10 mouse cellular contexts compared by ENCODE assay signal in the genomic region with DNA sequence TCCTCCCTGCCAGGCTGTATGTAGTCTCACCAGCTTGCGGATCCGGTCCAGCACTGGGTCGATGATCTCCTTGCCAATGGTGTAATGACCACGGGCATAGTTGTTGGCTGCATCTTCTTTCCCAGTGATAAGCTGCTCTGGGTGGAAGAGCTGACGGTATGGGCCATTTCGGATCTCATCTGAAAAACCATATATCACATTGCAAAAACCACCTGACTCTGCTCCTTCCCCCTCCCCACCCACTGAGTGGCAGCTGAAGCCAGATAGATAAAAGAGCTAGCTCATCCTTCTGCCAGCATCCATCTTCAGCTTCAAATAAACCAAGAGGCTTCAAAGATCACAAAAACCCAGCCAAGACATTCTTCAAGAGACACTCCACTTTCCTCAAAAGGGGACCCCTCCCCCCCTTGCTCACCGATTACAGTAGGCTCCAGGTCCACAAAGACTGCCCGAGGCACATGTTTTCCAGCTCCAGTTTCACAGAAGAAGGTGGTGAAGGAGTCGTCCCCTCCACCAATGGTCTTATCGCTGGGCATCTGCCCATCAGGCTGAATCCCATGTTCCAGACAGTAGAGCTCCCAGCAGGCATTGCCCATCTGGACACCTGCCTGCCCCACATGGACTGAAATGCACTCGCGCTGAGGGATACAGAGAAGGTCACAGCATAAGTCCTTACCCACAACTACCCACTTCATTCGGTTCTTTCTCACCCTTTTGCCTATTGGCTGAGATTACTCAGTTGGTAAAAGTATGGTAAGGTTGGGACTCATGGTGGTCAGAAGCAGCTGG. TPM values are rescaled to one million over a fixed set of nuclear protein-coding genes. Genes with fewer than 3 reads are reported as not detected.
DNase-seq lines count a peak whose midpoint lies in the region; ATAC-seq and TF ChIP-seq lines count a peak whose summit lies in the region.
"Had no signal": no experiment of that assay in that cellular context is flagged by ENCODE, and none has a peak within 500 bp of the region (broad histone marks: within the 10 kb centered on the region; RNA-seq: fewer than 3 reads in every experiment).

No protein-coding gene starts in this region.

- peaks cover 13% of the 10 kb centered on the region; the same call in 1 of the 2 replicates for H3K27me3 ChIP-seq in hindbrain, postnatal 0 days (ENCODE audit: insufficient read depth, low read length)
- peaks cover 58% of the 10 kb centered on the region for H3K27me3 ChIP-seq in hindbrain, embryonic 14.5 days (ENCODE audit: control insufficient read depth, insufficient read depth, low read length)
- H3K27me3 ChIP-seq in heart, embryonic 11.5 days (ENCODE audit: control insufficient read depth, insufficient read depth, low read length) = peaks cover 52% of the 10 kb centered on the region
- H3K27me3 ChIP-seq in liver, embryonic 14.5 days (ENCODE audit: control insufficient read depth, insufficient read depth, low read length) = peaks cover 15% of the 10 kb centered on the region

- no peak overlapping the region for H3K27ac ChIP-seq in hindbrain, postnatal 0 days
- no peak overlapping the region for H3K27ac ChIP-seq in hindbrain, embryonic 14.5 days
- H3K27ac ChIP-seq in heart, embryonic 11.5 days (ENCODE audit: low read depth, low read length) = no peak overlapping the region
- H3K27ac ChIP-seq in liver, embryonic 14.5 days = peak overlapping the region; percentile 95
- H3K27ac ChIP-seq: neural tube, embryonic 13.5 days had no signal

- 0 out of 2 replicates have a peak overlapping the region, but pooled peaks have one; percentile 74 for H3K4me2 ChIP-seq in hindbrain, postnatal 0 days (ENCODE audit: low read depth, low read length)
- no peak overlapping the region for H3K4me2 ChIP-seq in hindbrain, embryonic 14.5 days (replicated peaks)
- peak overlapping the region; percentile 100 for H3K4me2 ChIP-seq in heart, embryonic 11.5 days
- peak overlapping the region; percentile 75 for H3K4me2 ChIP-seq in liver, embryonic 14.5 days (ENCODE audit: low read depth)

- TF ChIP-seq CTCF in hindbrain, postnatal 0 days (IDR thresholded peaks at IDR 0.05; ENCODE audit: low read depth) = no peak
- TF ChIP-seq CTCF in liver, embryonic 14.5 days (IDR thresholded peaks at IDR 0.05; ENCODE audit: low read depth) = no peak

- TF ChIP-seq EP300 in liver, embryonic 14.5 days (IDR thresholded peaks at IDR 0.05; ENCODE audit: low read depth) = peak; percentile 72

- peaks cover 28% of the 10 kb centered on the region for H3K36me3 ChIP-seq in hindbrain, postnatal 0 days (ENCODE audit: insufficient read depth, low read length)
- peaks cover 33% of the 10 kb centered on the region for H3K36me3 ChIP-seq in hindbrain, embryonic 14.5 days (replicated peaks; ENCODE audit: control insufficient read depth, insufficient read depth)
- peaks cover 9% of the 10 kb centered on the region for H3K36me3 ChIP-seq in heart, embryonic 11.5 days (ENCODE audit: control insufficient read depth, insufficient read depth, low read length)
- peaks cover 47% of the 10 kb centered on the region for H3K36me3 ChIP-seq in liver, embryonic 14.5 days (replicated peaks; ENCODE audit: control insufficient read depth, insufficient read depth, low read depth)

- H3K4me3 ChIP-seq in hindbrain, postnatal 0 days (ENCODE audit: low read length) = no peak overlapping the region
- no peak overlapping the region for H3K4me3 ChIP-seq in hindbrain, embryonic 14.5 days (replicated peaks; ENCODE audit: low read length)
- 0 out of 2 replicates have a peak overlapping the region, but pooled peaks have one; percentile 67 for H3K4me3 ChIP-seq in heart, embryonic 11.5 days (ENCODE audit: low read depth, low read length)
- H3K4me3 ChIP-seq in liver, embryonic 14.5 days (ENCODE audit: insufficient read depth in 1 of 2, low read depth in 2 of 2, low read length in 2 of 2) = peak overlapping the region; percentile 68 to 94
- H3K4me3 ChIP-seq: neural tube, embryonic 13.5 days had no signal

- WGBS in hindbrain, postnatal 0 days = 73% methylated on average over 13 of the region's 13 CpGs
- 83% methylated on average over 13 of the region's 13 CpGs for WGBS in hindbrain, embryonic 14.5 days
- 66% methylated on average over 13 of the region's 13 CpGs for WGBS in heart, embryonic 11.5 days (ENCODE audit: insufficient replicate concordance)
- 39% methylated on average over 13 of the region's 13 CpGs for WGBS in liver, embryonic 14.5 days (ENCODE audit: insufficient replicate concordance)

- no peak for DNase-seq in hindbrain, postnatal 0 days (ENCODE audit: low spot score)
- no peak for DNase-seq in hindbrain, embryonic 14.5 days (ENCODE audit: low spot score)
- DNase-seq in brain, adult 2 months (ENCODE audit: low read depth, low spot score) = peak; percentile 64
- DNase-seq in liver, embryonic 14.5 days (ENCODE audit: low read depth in 3 of 3, low spot score in 3 of 3) = peak in 2 of 3 experiments; percentile 69 to 73
- DNase-seq in MN1 (ENCODE audit: low spot score) = no peak
- no peak for DNase-seq in T-cell, adult 2 months (ENCODE audit: low spot score)
- DNase-seq in adrenal gland, postnatal 25 days = no peak

- no peaks in the 10 kb centered on the region for H3K9me3 ChIP-seq in hindbrain, postnatal 0 days (ENCODE audit: low read length)
- H3K9me3 ChIP-seq in hindbrain, embryonic 14.5 days (ENCODE audit: control insufficient read depth, low read length) = no peaks in the 10 kb centered on the region
- H3K9me3 ChIP-seq in heart, embryonic 11.5 days (replicated peaks; ENCODE audit: control insufficient read depth, low read length) = no peaks in the 10 kb centered on the region
- no peaks in the 10 kb centered on the region for H3K9me3 ChIP-seq in liver, embryonic 14.5 days (ENCODE audit: control insufficient read depth, low read length)
- H3K9me3 ChIP-seq: neural tube, embryonic 13.5 days had no signal

- no peak overlapping the region for H3K9ac ChIP-seq in hindbrain, postnatal 0 days (replicated peaks; ENCODE audit: low read length)
- no peak overlapping the region for H3K9ac ChIP-seq in hindbrain, embryonic 14.5 days
- no peak overlapping the region for H3K9ac ChIP-seq in heart, embryonic 11.5 days (ENCODE audit: low read depth, low read length)
- peak overlapping the region; percentile 90 for H3K9ac ChIP-seq in liver, embryonic 14.5 days (replicated peaks)
- H3K9ac ChIP-seq: neural tube, embryonic 13.5 days had no signal

- ATAC-seq in hindbrain, postnatal 0 days = no peak
- ATAC-seq in hindbrain, embryonic 14.5 days (ENCODE audit: low FRiP score) = no peak
- no peak for ATAC-seq in heart, embryonic 11.5 days (replicated peaks; ENCODE audit: insufficient number of reproducible peaks, low FRiP score, low TSS enrichment)
- peak; percentile 61 for ATAC-seq in liver, embryonic 14.5 days (ENCODE audit: insufficient read depth)

- peaks cover 6% of the 10 kb centered on the region for H3K4me1 ChIP-seq in hindbrain, postnatal 0 days (ENCODE audit: insufficient read depth, low read length)
- peaks cover 13% of the 10 kb centered on the region for H3K4me1 ChIP-seq in hindbrain, embryonic 14.5 days (replicated peaks; ENCODE audit: control insufficient read depth, insufficient read depth, low read length)
- H3K4me1 ChIP-seq in heart, embryonic 11.5 days (ENCODE audit: control insufficient read depth, insufficient read depth, low read length) = peaks cover 13% of the 10 kb centered on the region
- H3K4me1 ChIP-seq in liver, embryonic 14.5 days (replicated peaks; ENCODE audit: control insufficient read depth in 2 of 2, insufficient read depth in 2 of 2, low read length in 1 of 2) = peaks cover 49 to 50% of the 10 kb centered on the region in 2 experiments

RNA-seq across cellular contexts. Expression of a gene that starts 2.7 kb away (rescaled TPM):
- 180 and 235 TPM in 2 replicates for total RNA-seq in hindbrain, postnatal 0 days (2014; rRNA removed)
- 155 and 163 TPM in 2 replicates for polyA plus RNA-seq in hindbrain, postnatal 0 days (2015; fragmentation: Nextera tagmentation; extraction: Ambion mirVana)
- polyA plus RNA-seq in hindbrain, embryonic 14.5 days (2014; fragmentation: Nextera tagmentation; extraction: Ambion mirVana) = 13.8 and 20.8 TPM in 2 replicates
- polyA plus RNA-seq in heart, embryonic 11.5 days (2014; fragmentation: Nextera tagmentation; extraction: Ambion mirVana) = 39.2 and 39.8 TPM in 2 replicates
- polyA plus RNA-seq in liver, embryonic 14.5 days (2012; rRNA removed) = 155 and 168 TPM in 2 replicates
- 346 and 362 TPM in 2 replicates for polyA plus RNA-seq in liver, embryonic 14.5 days (2014; fragmentation: Nextera tagmentation; extraction: Ambion mirVana)
- 16.3 and 35.1 TPM in 2 replicates for total RNA-seq in adrenal gland, postnatal 25 days (2021)

RNA-seq across cellular contexts. Expression of a gene that starts 6.4 kb away (rescaled TPM):
- 84.8 and 105 TPM in 2 replicates for total RNA-seq in hindbrain, postnatal 0 days (2014; rRNA removed)
- 103 and 112 TPM in 2 replicates for polyA plus RNA-seq in hindbrain, postnatal 0 days (2015; fragmentation: Nextera tagmentation; extraction: Ambion mirVana)
- 121 and 128 TPM in 2 replicates for polyA plus RNA-seq in hindbrain, embryonic 14.5 days (2014; fragmentation: Nextera tagmentation; extraction: Ambion mirVana)
- 81.7 and 82.8 TPM in 2 replicates for polyA plus RNA-seq in heart, embryonic 11.5 days (2014; fragmentation: Nextera tagmentation; extraction: Ambion mirVana)
- polyA plus RNA-seq in liver, embryonic 14.5 days (2012; rRNA removed) = 76.3 and 93.3 TPM in 2 replicates
- polyA plus RNA-seq in liver, embryonic 14.5 days (2014; fragmentation: Nextera tagmentation; extraction: Ambion mirVana) = 61.8 and 66.1 TPM in 2 replicates
- 105 and 133 TPM in 2 replicates for total RNA-seq in adrenal gland, postnatal 25 days (2021)

RNA-seq across cellular contexts. Expression of a gene that starts 6.4 kb away (rescaled TPM):
- total RNA-seq in hindbrain, postnatal 0 days (2014; rRNA removed) = 14.8 and 15.3 TPM in 2 replicates
- 15.5 TPM in 2 replicates for polyA plus RNA-seq in hindbrain, postnatal 0 days (2015; fragmentation: Nextera tagmentation; extraction: Ambion mirVana)
- polyA plus RNA-seq in hindbrain, embryonic 14.5 days (2014; fragmentation: Nextera tagmentation; extraction: Ambion mirVana) = 15.8 and 19.5 TPM in 2 replicates
- polyA plus RNA-seq in heart, embryonic 11.5 days (2014; fragmentation: Nextera tagmentation; extraction: Ambion mirVana) = 6.8 and 8.4 TPM in 2 replicates
- polyA plus RNA-seq in liver, embryonic 14.5 days (2012; rRNA removed) = 4.0 and 4.9 TPM in 2 replicates
- polyA plus RNA-seq in liver, embryonic 14.5 days (2014; fragmentation: Nextera tagmentation; extraction: Ambion mirVana) = 3.2 and 4.3 TPM in 2 replicates
- 24.2 and 28.7 TPM in 2 replicates for total RNA-seq in adrenal gland, postnatal 25 days (2021)

RNA-seq across cellular contexts. Expression of a gene that starts 14.9 kb away (rescaled TPM):
- not detected in 2 replicates for total RNA-seq in hindbrain, postnatal 0 days (2014; rRNA removed)
- 0.29 and 0.31 TPM in 2 replicates for polyA plus RNA-seq in hindbrain, postnatal 0 days (2015; fragmentation: Nextera tagmentation; extraction: Ambion mirVana)
- polyA plus RNA-seq in hindbrain, embryonic 14.5 days (2014; fragmentation: Nextera tagmentation; extraction: Ambion mirVana) = not detected in 2 replicates
- not detected in 2 replicates for polyA plus RNA-seq in heart, embryonic 11.5 days (2014; fragmentation: Nextera tagmentation; extraction: Ambion mirVana)
- polyA plus RNA-seq in liver, embryonic 14.5 days (2012; rRNA removed) = not detected in 2 replicates
- polyA plus RNA-seq in liver, embryonic 14.5 days (2014; fragmentation: Nextera tagmentation; extraction: Ambion mirVana) = 0.22 TPM in 1 of 2 replicates, not detected in the other
- not detected in 2 replicates for total RNA-seq in adrenal gland, postnatal 25 days (2021)
- polyA plus RNA-seq: gonadal fat pad, adult 2 months; neural tube, embryonic 13.5 days had no signal

RNA-seq across cellular contexts. Expression of a gene that starts 19.2 kb away (rescaled TPM):
- total RNA-seq in hindbrain, postnatal 0 days (2014; rRNA removed) = 33.3 and 48.0 TPM in 2 replicates
- 62.6 and 64.5 TPM in 2 replicates for polyA plus RNA-seq in hindbrain, postnatal 0 days (2015; fragmentation: Nextera tagmentation; extraction: Ambion mirVana)
- polyA plus RNA-seq in hindbrain, embryonic 14.5 days (2014; fragmentation: Nextera tagmentation; extraction: Ambion mirVana) = 39.5 and 45.2 TPM in 2 replicates
- 15.3 and 17.6 TPM in 2 replicates for polyA plus RNA-seq in heart, embryonic 11.5 days (2014; fragmentation: Nextera tagmentation; extraction: Ambion mirVana)
- 17.6 and 21.1 TPM in 2 replicates for polyA plus RNA-seq in liver, embryonic 14.5 days (2012; rRNA removed)
- 11.1 and 12.5 TPM in 2 replicates for polyA plus RNA-seq in liver, embryonic 14.5 days (2014; fragmentation: Nextera tagmentation; extraction: Ambion mirVana)
- total RNA-seq in adrenal gland, postnatal 25 days (2021) = 67.3 and 85.6 TPM in 2 replicates

Comparison
In these comparisons a context has a peak if more than half of its experiments do, and no peak if none do; other contexts are left out.
1. DNase-seq: peak in brain, adult 2 months (single experiment) and liver, embryonic 14.5 days (2 of 3); none in hindbrain, postnatal 0 days (single experiment), hindbrain, embryonic 14.5 days (single experiment), MN1 (single experiment), T-cell, adult 2 months (single experiment) and adrenal gland, postnatal 25 days (single experiment).
2. H3K4me3 ChIP-seq: peak in heart, embryonic 11.5 days (single experiment) and liver, embryonic 14.5 days (2 of 2); none in hindbrain, postnatal 0 days (single experiment) and hindbrain, embryonic 14.5 days (single experiment).